Mouse (Mus musculus) midbrain, embryonic 13.5 days (tissue): ENCODE results near the gene Sln. TPM values are rescaled to one million over a fixed set of nuclear protein-coding genes. Genes with fewer than 3 reads are reported as not detected.

ENCODE experiments used
- ATAC-seq: fragments of 200-750 bp; cut with Nextera tagmentation; 2 replicates; pipeline ENCODE4 v1.8.0; 2017; ENCODE audit warnings: mild to moderate bottlenecking, moderate TSS enrichment, moderate library complexity
- H3K27ac ChIP-seq: fragments of 300-500 bp; sonication (generic); 2 replicates; pipeline ENCODE4 v1.5.1; 2015; ENCODE audit warnings: inconsistent platforms, mild to moderate bottlenecking, moderate library complexity
- H3K27me3 ChIP-seq: fragments of 300-500 bp; sonication (generic); 2 replicates; pipeline ENCODE4 v1.6.1; 2015; ENCODE audit warnings: mild to moderate bottlenecking, inconsistent platforms
- H3K36me3 ChIP-seq: fragments of 300-500 bp; sonication (generic); 2 replicates; pipeline ENCODE4 v1.6.1; 2015; ENCODE audit warnings: mild to moderate bottlenecking, inconsistent platforms
- H3K4me1 ChIP-seq: fragments of 300-500 bp; sonication (generic); replicated peaks from 2 replicates; pipeline ENCODE4 v1.6.1; 2015; ENCODE audit warnings: inconsistent platforms
- H3K4me2 ChIP-seq: fragments of 300-500 bp; sonication (generic); replicated peaks from 2 replicates; pipeline ENCODE4 v1.6.1; 2015; ENCODE audit warnings: moderate library complexity, mild to moderate bottlenecking, inconsistent platforms
- H3K4me3 ChIP-seq: fragments of 300-500 bp; sonication (generic); replicated peaks from 2 replicates; pipeline ENCODE4 v1.5.1; 2015; ENCODE audit warnings: mild to moderate bottlenecking, inconsistent platforms
- H3K9ac ChIP-seq: fragments of 300-500 bp; sonication (generic); replicated peaks from 2 replicates; pipeline ENCODE4 v1.6.1; 2015; ENCODE audit warnings: mild to moderate bottlenecking, inconsistent platforms
- H3K9me3 ChIP-seq: fragments of 300-500 bp; sonication (generic); 2 replicates; pipeline ENCODE4 v1.6.1; 2016; ENCODE audit warnings: mild to moderate bottlenecking, inconsistent platforms
- WGBS: fragments of 180-500 bp; shearing (Covaris S2); methylation state at CpG from one replicate; pipeline ENCODE4 v1.1.7; 2015; 5-methylcytosine and 5-hydroxymethylcytosine counted together
- polyA plus RNA-seq: library from polyadenylated mRNA; unstranded; fragments of >200 nt; fragmentation: Nextera tagmentation; extraction: Ambion mirVana; gene quantifications from 2 replicates; pipeline ENCODE4 v1.2.1, GENCODE M21; 2015

The Sln gene
- polyA plus RNA-seq = 0.16 TPM in 1 of 2 replicates, not detected in the other

GRCm38 (mm10) chr9:53849864-53850263 lies at the start of gene Sln:
TSS of gene Sln (plus strand) at chr9:53850164.
- ATAC-seq = no peak
- no peaks in the 10 kb centered on the region for H3K4me1 ChIP-seq
- H3K4me2 ChIP-seq = no peak within 1 kb of the TSS
- H3K9me3 ChIP-seq = no peaks in the 10 kb centered on the region
- H3K27ac ChIP-seq = no peak within 1 kb of the TSS
- WGBS = 89% methylated on average over 4 of the region's 4 CpGs
- H3K4me3 ChIP-seq = no peak within 1 kb of the TSS
- no peaks in the 10 kb centered on the region for H3K36me3 ChIP-seq
- no peaks in the 10 kb centered on the region for H3K27me3 ChIP-seq
- no peak within 1 kb of the TSS for H3K9ac ChIP-seq

GRCm38 (mm10) chr9:53802921-53803320 lies 47.0 kb upstream of the Sln start:
- Histone ChIP-seq H3K4me1 (no peaks in the 10 kb centered on the region), H3K9me3 (no peaks in the 10 kb centered on the region), H3K27me3 (no peaks in the 10 kb centered on the region), H3K4me3 (no peak overlapping the region), H3K4me2 (no peak overlapping the region), H3K9ac (no peak overlapping the region), H3K36me3 (no peaks in the 10 kb centered on the region), H3K27ac (no peak overlapping the region)
- WGBS = 96% methylated on average over 7 of the region's 7 CpGs
- ATAC-seq = no peak

GRCm38 (mm10) chr9:53806496-53807086 lies 43.4 kb upstream of the Sln start:
- no peak for ATAC-seq
- H3K27ac ChIP-seq = no peak overlapping the region
- no peak overlapping the region for H3K4me3 ChIP-seq
- no peaks in the 10 kb centered on the region for H3K9me3 ChIP-seq
- WGBS = 29% methylated on average over 7 of the region's 7 CpGs
- H3K27me3 ChIP-seq = no peaks in the 10 kb centered on the region
- no peaks in the 10 kb centered on the region for H3K36me3 ChIP-seq
- H3K9ac ChIP-seq = no peak overlapping the region
- no peak overlapping the region for H3K4me2 ChIP-seq
- no peaks in the 10 kb centered on the region for H3K4me1 ChIP-seq

GRCm38 (mm10) chr9:53813418-53813817 lies 36.5 kb upstream of the Sln start:
- 94% methylated on average over 6 of the region's 6 CpGs for WGBS
- ATAC-seq = no peak
- no peaks in the 10 kb centered on the region for H3K9me3 ChIP-seq
- no peak overlapping the region for H3K27ac ChIP-seq
- H3K4me1 ChIP-seq = no peaks in the 10 kb centered on the region
- H3K4me3 ChIP-seq = no peak overlapping the region
- H3K36me3 ChIP-seq = no peaks in the 10 kb centered on the region
- H3K4me2 ChIP-seq = no peak overlapping the region
- no peaks in the 10 kb centered on the region for H3K27me3 ChIP-seq
- H3K9ac ChIP-seq = no peak overlapping the region

- no peaks in the 10 kb centered on the region for H3K36me3 ChIP-seq
- H3K27ac ChIP-seq = no peak overlapping the region
- WGBS = 38% methylated on average over 4 of the region's 4 CpGs
Measured at GRCm38 (mm10) chr9:53818760-53819159, 31.2 kb upstream of the Sln start.

GRCm38 (mm10) chr9:53825318-53825717 lies 24.6 kb upstream of the Sln start:
- Histone ChIP-seq H3K27me3 (0 out of 2 replicates have a peak, but pooled peaks cover 5% of the 10 kb centered on the region), H3K4me1 (peaks cover 5% of the 10 kb centered on the region; the same call in 1 of the 2 replicates), H3K9me3 (no peaks in the 10 kb centered on the region), H3K4me2 (no peak overlapping the region), H3K9ac (no peak overlapping the region), H3K36me3 (no peaks in the 10 kb centered on the region), H3K27ac (no peak overlapping the region), H3K4me3 (no peak overlapping the region)
- ATAC-seq = 0 out of 2 replicates have a peak, but pooled peaks have one; percentile 17
- 11% methylated on average over 9 of the region's 9 CpGs for WGBS

More at GRCm38 (mm10) chr9:53818760-53819159, 31.2 kb upstream of the Sln start:
- Histone ChIP-seq H3K4me2 (no peak overlapping the region), H3K27me3 (no peaks in the 10 kb centered on the region), H3K9me3 (no peaks in the 10 kb centered on the region), H3K4me3 (no peak overlapping the region), H3K9ac (no peak overlapping the region), H3K4me1 (no peaks in the 10 kb centered on the region)
- no peak for ATAC-seq

GRCm38 (mm10) chr9:53829081-53829865 lies 20.7 kb upstream of the Sln start:
- 21% methylated on average over 14 of the region's 14 CpGs for whole genome bisulfite sequencing

GRCm38 (mm10) chr9:53829866-53830209 lies 20.1 kb upstream of the Sln start:
- H3K27me3 ChIP-seq = 0 out of 2 replicates have a peak, but pooled peaks cover 5% of the 10 kb centered on the region
- H3K27ac ChIP-seq = peak overlapping the region; percentile 64
- WGBS = 33% methylated on average over 2 of the region's 2 CpGs
- peak overlapping the region; percentile 50 for H3K4me3 ChIP-seq
- H3K4me2 ChIP-seq = peak overlapping the region; percentile 60
- H3K36me3 ChIP-seq = no peaks in the 10 kb centered on the region
- H3K9me3 ChIP-seq = no peaks in the 10 kb centered on the region
- ATAC-seq = peak; percentile 63
- peak overlapping the region; percentile 69 for H3K9ac ChIP-seq
- peaks cover 5% of the 10 kb centered on the region; the same call in 1 of the 2 replicates for H3K4me1 ChIP-seq

More at GRCm38 (mm10) chr9:53829081-53829865, 20.7 kb upstream of the Sln start:
- peak overlapping the region; percentile 64 for H3K27ac ChIP-seq
- no peaks in the 10 kb centered on the region for H3K9me3 ChIP-seq
- H3K4me1 ChIP-seq = peaks cover 5% of the 10 kb centered on the region; the same call in 1 of the 2 replicates
- H3K9ac ChIP-seq = peak overlapping the region; percentile 69
- H3K4me3 ChIP-seq = peak overlapping the region; percentile 50
- peak; percentile 58 for ATAC-seq
- H3K36me3 ChIP-seq = no peaks in the 10 kb centered on the region
- H3K4me2 ChIP-seq = peak overlapping the region; percentile 60
- H3K27me3 ChIP-seq = 0 out of 2 replicates have a peak, but pooled peaks cover 5% of the 10 kb centered on the region

- Histone ChIP-seq H3K27ac (no peak overlapping the region), H3K9ac (no peak overlapping the region), H3K4me1 (no peaks in the 10 kb centered on the region), H3K27me3 (no peaks in the 10 kb centered on the region), H3K4me2 (no peak overlapping the region), H3K4me3 (no peak overlapping the region), H3K9me3 (no peaks in the 10 kb centered on the region), H3K36me3 (no peaks in the 10 kb centered on the region)
- 75% methylated on average over 3 of the region's 3 CpGs for WGBS
- no peak for ATAC-seq
Measured at GRCm38 (mm10) chr9:53835039-53835438, 14.9 kb upstream of the Sln start.

GRCm38 (mm10) chr9:53835976-53836375 lies 14.0 kb upstream of the Sln start:
- no peaks in the 10 kb centered on the region for H3K4me1 ChIP-seq
- no peak overlapping the region for H3K9ac ChIP-seq
- no peaks in the 10 kb centered on the region for H3K27me3 ChIP-seq
- no peak overlapping the region for H3K4me3 ChIP-seq
- no peaks in the 10 kb centered on the region for H3K9me3 ChIP-seq
- ATAC-seq = no peak
- H3K36me3 ChIP-seq = no peaks in the 10 kb centered on the region
- no peak overlapping the region for H3K4me2 ChIP-seq
- WGBS = 72% methylated on average over 4 of the region's 4 CpGs
- no peak overlapping the region for H3K27ac ChIP-seq

- H3K4me1 ChIP-seq = no peaks in the 10 kb centered on the region
- H3K4me3 ChIP-seq = no peak overlapping the region
- no peaks in the 10 kb centered on the region for H3K27me3 ChIP-seq
- no peak overlapping the region for H3K27ac ChIP-seq
- no peak overlapping the region for H3K9ac ChIP-seq
- no peak overlapping the region for H3K4me2 ChIP-seq
- no peaks in the 10 kb centered on the region for H3K36me3 ChIP-seq
- no peak for ATAC-seq
- 84% methylated on average over 8 of the region's 8 CpGs for WGBS
- no peaks in the 10 kb centered on the region for H3K9me3 ChIP-seq
Measured at GRCm38 (mm10) chr9:53838816-53839215, 11.1 kb upstream of the Sln start.

GRCm38 (mm10) chr9:53848548-53848947 lies 1.4 kb upstream of the Sln start:
- H3K4me3 ChIP-seq = no peak overlapping the region
- no peak overlapping the region for H3K9ac ChIP-seq
- H3K27me3 ChIP-seq = no peaks in the 10 kb centered on the region
- no peaks in the 10 kb centered on the region for H3K9me3 ChIP-seq
- no peak overlapping the region for H3K27ac ChIP-seq
- H3K36me3 ChIP-seq = no peaks in the 10 kb centered on the region
- 81% methylated on average over 8 of the region's 8 CpGs for WGBS
- ATAC-seq = no peak
- no peaks in the 10 kb centered on the region for H3K4me1 ChIP-seq
- H3K4me2 ChIP-seq = no peak overlapping the region
